8 mouse cellular contexts compared by ENCODE assay signal in the genomic region with DNA sequence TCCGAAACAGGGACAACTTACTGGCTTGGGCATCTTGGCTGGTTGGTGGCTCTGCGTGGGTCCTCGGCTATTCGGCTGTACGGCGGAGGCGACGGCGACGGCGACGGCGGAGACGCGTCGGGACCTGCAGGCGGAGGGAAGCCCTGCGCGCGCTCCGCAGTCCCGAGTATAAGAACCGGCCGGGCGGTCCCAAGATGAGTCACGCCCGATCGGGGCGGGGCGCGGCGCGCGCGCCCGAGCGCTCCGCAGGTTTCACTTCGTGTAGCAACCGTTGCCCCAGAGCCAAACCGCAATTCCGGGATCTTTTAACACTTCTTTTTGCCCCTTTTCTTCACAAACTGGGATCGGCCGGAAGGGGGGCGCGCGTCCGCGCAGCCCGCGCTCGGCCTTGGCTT. TPM values are rescaled to one million over a fixed set of nuclear protein-coding genes. Genes with fewer than 3 reads are reported as not detected.
DNase-seq lines count a peak whose midpoint lies in the region; ATAC-seq and TF ChIP-seq lines count a peak whose summit lies in the region.

A gene (minus strand): TSS at position 174 of the 395 bp plus-strand sequence.

- no peak for TF ChIP-seq EP300 in CH12.LX (IDR thresholded peaks at IDR 0.05; ENCODE audit: low read length)
- no peak; the same call in 1 of the 2 replicates for TF ChIP-seq EP300 in liver, embryonic 14.5 days (IDR thresholded peaks at IDR 0.05; ENCODE audit: low read depth)
- TF ChIP-seq EP300 in stomach, postnatal 0 days (optimal IDR thresholded peaks at IDR 0.05): no peak

- peak; percentile 79 for ATAC-seq in heart, embryonic 13.5 days (ENCODE audit: extremely low read depth, insufficient number of reproducible peaks, low FRiP score, low TSS enrichment)
- peak; percentile 90 for ATAC-seq in liver, embryonic 14.5 days (ENCODE audit: insufficient read depth)
- peak; percentile 79 for ATAC-seq in neural tube, embryonic 12.5 days (ENCODE audit: low FRiP score, low read depth)
- peak; percentile 83 for ATAC-seq in stomach, postnatal 0 days (ENCODE audit: low FRiP score, low TSS enrichment)

- in situ Hi-C loops in CH12.LX (cut with MboI; ENCODE audit: low pct_ligation_motif_present, low pct_unique_long_range_greater_than_20kb, low sequenced_read_pairs): no loop called here

- TF ChIP-seq RAD21 in CH12.LX (IDR thresholded peaks at IDR 0.05; ENCODE audit: low read depth, low read length): no peak

- TF ChIP-seq POLR2A in CH12.LX (IDR thresholded peaks at IDR 0.05; ENCODE audit: low read depth, low read length): peak; percentile 98

- H3K36me3 ChIP-seq in CH12.LX (replicated peaks in 1 of 2; ENCODE audit: control insufficient read depth in 1 of 2, insufficient read depth in 1 of 2, low read length in 1 of 2): no peaks in the 10 kb centered on the region
- no peaks in the 10 kb centered on the region for H3K36me3 ChIP-seq in heart, embryonic 13.5 days
- H3K36me3 ChIP-seq in liver, embryonic 14.5 days (replicated peaks; ENCODE audit: control insufficient read depth, insufficient read depth, low read depth): no peaks in the 10 kb centered on the region
- no peaks in the 10 kb centered on the region for H3K36me3 ChIP-seq in neural tube, embryonic 12.5 days
- H3K36me3 ChIP-seq in stomach, postnatal 0 days (ENCODE audit: control insufficient read depth, insufficient read depth, low read length): no peaks in the 10 kb centered on the region

- H3K9me3 ChIP-seq in CH12.LX (replicated peaks; ENCODE audit: low read length): no peaks in the 10 kb centered on the region
- no peaks in the 10 kb centered on the region for H3K9me3 ChIP-seq in heart, embryonic 13.5 days
- H3K9me3 ChIP-seq in liver, embryonic 14.5 days (ENCODE audit: control insufficient read depth, low read length): no peaks in the 10 kb centered on the region
- no peaks in the 10 kb centered on the region for H3K9me3 ChIP-seq in neural tube, embryonic 12.5 days
- no peaks in the 10 kb centered on the region for H3K9me3 ChIP-seq in stomach, postnatal 0 days (ENCODE audit: control insufficient read depth, low read length)

- H3K27me3 ChIP-seq in CH12.LX (replicated peaks): peaks cover 2% of the 10 kb centered on the region
- H3K27me3 ChIP-seq in heart, embryonic 13.5 days (replicated peaks): no peaks in the 10 kb centered on the region
- no peaks in the 10 kb centered on the region for H3K27me3 ChIP-seq in liver, embryonic 14.5 days (ENCODE audit: control insufficient read depth, insufficient read depth, low read length)
- peaks cover 5% of the 10 kb centered on the region for H3K27me3 ChIP-seq in neural tube, embryonic 12.5 days (replicated peaks)
- H3K27me3 ChIP-seq in stomach, postnatal 0 days (ENCODE audit: control insufficient read depth, insufficient read depth, low read length): no peaks in the 10 kb centered on the region

- peak within 1 kb of the TSS; percentile 90 to 99 (median 91) for H3K4me3 ChIP-seq in CH12.LX (replicated peaks in 1 of 3; ENCODE audit: low read depth in 2 of 3, low read length in 2 of 3, poor library complexity in 1 of 3)
- H3K4me3 ChIP-seq in heart, embryonic 13.5 days: peak within 1 kb of the TSS; percentile 88
- peak within 1 kb of the TSS; percentile 86 to 92 for H3K4me3 ChIP-seq in liver, embryonic 14.5 days (ENCODE audit: insufficient read depth in 1 of 2, low read depth in 2 of 2, low read length in 2 of 2)
- H3K4me3 ChIP-seq in neural tube, embryonic 12.5 days: peak within 1 kb of the TSS; percentile 63
- peak within 1 kb of the TSS; percentile 83 for H3K4me3 ChIP-seq in stomach, postnatal 0 days (ENCODE audit: low read depth, low read length)

- under 1% methylated on average over 52 of the region's 52 CpGs for WGBS in heart, embryonic 13.5 days
- under 1% methylated on average over 52 of the region's 52 CpGs for WGBS in liver, embryonic 14.5 days (ENCODE audit: insufficient replicate concordance)
- under 1% methylated on average over 52 of the region's 52 CpGs for WGBS in neural tube, embryonic 12.5 days
- whole genome bisulfite sequencing in stomach, postnatal 0 days: under 1% methylated on average over 47 of the region's 52 CpGs

- peak within 1 kb of the TSS; percentile 65 for H3K4me2 ChIP-seq in CH12.LX (ENCODE audit: insufficient read depth, low read depth, poor library complexity, severe bottlenecking)
- peak within 1 kb of the TSS; percentile 93 for H3K4me2 ChIP-seq in heart, embryonic 13.5 days
- peak within 1 kb of the TSS; percentile 82 for H3K4me2 ChIP-seq in liver, embryonic 14.5 days (ENCODE audit: low read depth)
- peak within 1 kb of the TSS; percentile 94 for H3K4me2 ChIP-seq in neural tube, embryonic 12.5 days (replicated peaks)
- H3K4me2 ChIP-seq in stomach, postnatal 0 days (replicated peaks; ENCODE audit: low read depth): peak within 1 kb of the TSS; percentile 92

- peak within 1 kb of the TSS; percentile 77 for H3K27ac ChIP-seq in CH12.LX (ENCODE audit: insufficient read depth, low read depth)
- H3K27ac ChIP-seq in heart, embryonic 13.5 days (replicated peaks): peak within 1 kb of the TSS; percentile 91
- peak within 1 kb of the TSS; percentile 77 for H3K27ac ChIP-seq in liver, embryonic 14.5 days
- no peak within 1 kb of the TSS for H3K27ac ChIP-seq in neural tube, embryonic 12.5 days
- H3K27ac ChIP-seq in stomach, postnatal 0 days (replicated peaks): peak within 1 kb of the TSS; percentile 97

- dilution Hi-C loops in CH12.LX (cut with MboI; ENCODE audit: extremely low pct_ligation_motif_present, extremely low pct_unique_long_range_greater_than_20kb, low sequenced_read_pairs): no loop called here

- H3K4me1 ChIP-seq in CH12.LX (ENCODE audit: control insufficient read depth in 1 of 2, insufficient read depth in 2 of 2): peaks cover 8 to 14% of the 10 kb centered on the region in 2 experiments
- peaks cover 44% of the 10 kb centered on the region for H3K4me1 ChIP-seq in heart, embryonic 13.5 days
- H3K4me1 ChIP-seq in liver, embryonic 14.5 days (replicated peaks; ENCODE audit: control insufficient read depth in 2 of 2, insufficient read depth in 2 of 2, low read length in 1 of 2): peaks cover 24% of the 10 kb centered on the region in 2 experiments
- peaks cover 32% of the 10 kb centered on the region for H3K4me1 ChIP-seq in neural tube, embryonic 12.5 days
- H3K4me1 ChIP-seq in stomach, postnatal 0 days (replicated peaks; ENCODE audit: control insufficient read depth, insufficient read depth): no peaks in the 10 kb centered on the region

- DNase-seq in CH12.LX (ENCODE audit: extremely low read depth): peak; percentile 84
- peak; percentile 81 for DNase-seq in c-Kit-negative CD71-positive TER-119-positive erythroid progenitor cells, embryonic 14.5 days (ENCODE audit: low read depth, low spot score)
- DNase-seq in fibroblast of lung, adult 2 months (ENCODE audit: low read depth): peak; percentile 51
- DNase-seq in kidney, postnatal 10 days: peak; percentile 95
- DNase-seq in liver, embryonic 14.5 days (ENCODE audit: low read depth in 3 of 3, low spot score in 3 of 3): peak; percentile 80 to 83 (median 81)
- peak; percentile 95 for DNase-seq in stomach, postnatal 0 days (ENCODE audit: low spot score)

- peak within 1 kb of the TSS; percentile 94 for H3K9ac ChIP-seq in CH12.LX (ENCODE audit: insufficient read depth, low read depth)
- H3K9ac ChIP-seq in heart, embryonic 13.5 days: peak within 1 kb of the TSS; percentile 96
- H3K9ac ChIP-seq in liver, embryonic 14.5 days (replicated peaks): peak within 1 kb of the TSS; percentile 95
- H3K9ac ChIP-seq in neural tube, embryonic 12.5 days: peak within 1 kb of the TSS; percentile 78
- peak within 1 kb of the TSS; percentile 91 for H3K9ac ChIP-seq in stomach, postnatal 0 days (ENCODE audit: low read length)

- no peak for TF ChIP-seq CTCF in CH12.LX (conservative IDR thresholded peaks at IDR 0.05 in 1 of 2, IDR thresholded peaks at IDR 0.05 in 1 of 2; ENCODE audit: low read depth in 2 of 2, low read length in 2 of 2)
- no peak for TF ChIP-seq CTCF in liver, embryonic 14.5 days (IDR thresholded peaks at IDR 0.05; ENCODE audit: low read depth)
- no peak for TF ChIP-seq CTCF in stomach, postnatal 0 days (IDR thresholded peaks at IDR 0.05; ENCODE audit: low read depth)

- H3K79me2 ChIP-seq in CH12.LX (replicated peaks; ENCODE audit: control insufficient read depth, extremely low read depth, insufficient read depth, poor library complexity, severe bottlenecking): peaks cover 38% of the 10 kb centered on the region

TF ChIP-seq in CH12.LX, 34 proteins besides CTCF, POLR2A, EP300 and RAD21 (continues in another document):
- TF ChIP-seq ZMIZ1 (IDR thresholded peaks at IDR 0.05; ENCODE audit: low read depth, low read length) (peak; percentile 97), NELFE (IDR thresholded peaks at IDR 0.05; ENCODE audit: low read depth, low read length) (peak; percentile 96), CHD2 (IDR thresholded peaks at IDR 0.05; ENCODE audit: low read length) (peak; percentile 38), TCF12 (IDR thresholded peaks at IDR 0.05; ENCODE audit: low read depth, low read length) (peak; percentile 89), TBP (conservative IDR thresholded peaks at IDR 0.05; ENCODE audit: low read depth, low read length) (peak; percentile 93), CHD1 (IDR thresholded peaks at IDR 0.05; ENCODE audit: low read depth, low read length) (no peak), ELF1 (IDR thresholded peaks at IDR 0.05; ENCODE audit: low read depth, low read length) (peak; percentile 56; the same call in 1 of the 2 replicates), IRF4 (IDR thresholded peaks at IDR 0.05; ENCODE audit: low read depth, low read length) (peak; percentile 88), PAX5 (IDR thresholded peaks at IDR 0.05; ENCODE audit: low read length) (no peak), HCFC1 (IDR thresholded peaks at IDR 0.05; ENCODE audit: low read depth, low read length) (peak; percentile 22), NRF1 (IDR thresholded peaks at IDR 0.05; ENCODE audit: low read depth, low read length) (peak; percentile 70), JUND (conservative IDR thresholded peaks at IDR 0.05; ENCODE audit: low read depth, low read length) (no peak), POLR2AphosphoS2 (IDR thresholded peaks at IDR 0.05; ENCODE audit: low read depth, low read length) (peak; percentile 93), UBTF (IDR thresholded peaks at IDR 0.05; ENCODE audit: low read depth, low read length) (peak; percentile 54; the same call in 1 of the 2 replicates), ETS1 (conservative IDR thresholded peaks at IDR 0.05; ENCODE audit: low read depth, low read length) (peak; percentile 27; the same call in 1 of the 2 replicates)

RNA-seq across cellular contexts. Expression of the gene that starts here (rescaled TPM):
- 107 and 115 TPM in 2 replicates for total RNA-seq in CH12.LX (2012; rRNA removed)
- total RNA-seq in CH12.LX (2014; rRNA removed): 123 and 139 TPM in 2 replicates
- polyA plus RNA-seq in CH12.LX (2012; ENCODE audit: insufficient read length, low read depth): 207 and 290 TPM in 2 replicates
- polyA plus RNA-seq in heart, embryonic 13.5 days (2015; fragmentation: Nextera tagmentation; extraction: Ambion mirVana): 103 and 105 TPM in 2 replicates
- polyA plus RNA-seq in liver, embryonic 14.5 days (2012; rRNA removed): 17.6 and 31.2 TPM in 2 replicates
- 41.7 and 52.8 TPM in 2 replicates for polyA plus RNA-seq in liver, embryonic 14.5 days (2014; fragmentation: Nextera tagmentation; extraction: Ambion mirVana)
- 67.1 and 87.8 TPM in 2 replicates for polyA plus RNA-seq in neural tube, embryonic 12.5 days (2016; fragmentation: Nextera tagmentation; extraction: Ambion mirVana)
- 289 and 299 TPM in 2 replicates for polyA plus RNA-seq in stomach, postnatal 0 days (2015; fragmentation: Nextera tagmentation; extraction: Ambion mirVana)
